Mouse (Mus musculus): ENCODE results near the gene Cttn. TPM values are rescaled to one million over a fixed set of nuclear protein-coding genes. Genes with fewer than 3 reads are reported as not detected.

Gene Cttn
- total and polyA plus RNA-seq, 3 experiments, result 0.55 TPM; not detected in 2

- Histone ChIP-seq H3K79me2 (replicated peaks; ENCODE audit: control insufficient read depth, extremely low read depth, insufficient read depth, poor library complexity, severe bottlenecking) (no peaks in the 10 kb centered on the region), H3K4me1 (ENCODE audit: control insufficient read depth in 1 of 2, insufficient read depth in 2 of 2) (no peaks in the 10 kb centered on the region), H3K27ac (ENCODE audit: insufficient read depth, low read depth) (no peak overlapping the region), H3K4me2 (ENCODE audit: insufficient read depth, low read depth, poor library complexity, severe bottlenecking) (no peak overlapping the region), H3K4me3 (replicated peaks in 1 of 3; ENCODE audit: low read depth in 2 of 3, low read length in 2 of 3, poor library complexity in 1 of 3) (no peak overlapping the region), H3K9ac (ENCODE audit: insufficient read depth, low read depth) (no peak overlapping the region), H3K27me3 (replicated peaks) (peaks cover 94% of the 10 kb centered on the region), H3K9me3 (replicated peaks; ENCODE audit: low read length) (no peaks in the 10 kb centered on the region), H3K36me3 (replicated peaks in 1 of 2; ENCODE audit: control insufficient read depth in 1 of 2, insufficient read depth in 1 of 2, low read length in 1 of 2) (no peaks in the 10 kb centered on the region)
- DNase-seq (ENCODE audit: extremely low read depth), result no peak
- in situ Hi-C loops (cut with MboI; ENCODE audit: low pct_ligation_motif_present, low pct_unique_long_range_greater_than_20kb, low sequenced_read_pairs) (no loop called here), dilution Hi-C loops (cut with MboI; ENCODE audit: extremely low pct_ligation_motif_present, extremely low pct_unique_long_range_greater_than_20kb, low sequenced_read_pairs) (no loop called here)
- no peak for TF ChIP-seq USF2 (conservative IDR thresholded peaks at IDR 0.05; ENCODE audit: low read depth, low read length)
- no peak for TF ChIP-seq ZMIZ1 (IDR thresholded peaks at IDR 0.05; ENCODE audit: low read depth, low read length)
- no peak for TF ChIP-seq JUND (conservative IDR thresholded peaks at IDR 0.05; ENCODE audit: low read depth, low read length)
- no peak for TF ChIP-seq BHLHE40 (IDR thresholded peaks at IDR 0.05; ENCODE audit: low read depth, low read length)
- no peak for TF ChIP-seq USF1 (IDR thresholded peaks at IDR 0.05; ENCODE audit: low read depth, low read length)
- TF ChIP-seq SMC3 (IDR thresholded peaks at IDR 0.05; ENCODE audit: low read depth, low read length), result no peak
- TF ChIP-seq SIN3A (IDR thresholded peaks at IDR 0.05; ENCODE audit: low read length), result no peak
- no peak for TF ChIP-seq TBP (conservative IDR thresholded peaks at IDR 0.05; ENCODE audit: low read depth, low read length)
Observed at GRCm38 (mm10) chr7:144411967-144412906, 58.6 kb downstream of the Cttn start.

DNA sequence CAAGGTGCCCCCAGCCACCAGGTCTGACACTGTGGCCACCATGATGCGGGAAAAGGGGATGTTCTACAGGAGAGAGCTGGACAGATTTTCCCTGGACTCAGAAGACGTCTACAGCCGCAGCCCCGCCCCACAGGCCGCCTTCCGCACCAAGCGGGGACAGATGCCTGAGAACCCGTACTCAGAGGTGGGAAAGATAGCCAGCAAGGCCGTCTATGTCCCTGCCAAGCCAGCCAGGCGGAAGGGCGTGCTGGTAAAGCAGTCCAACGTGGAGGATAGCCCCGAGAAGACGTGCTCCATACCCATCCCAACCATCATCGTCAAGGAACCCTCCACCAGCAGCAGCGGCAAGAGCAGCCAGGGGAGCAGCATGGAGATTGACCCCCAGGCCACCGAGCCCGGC is 61.1 kb downstream of the Cttn start:
- no peak overlapping the region for H3K27ac ChIP-seq (ENCODE audit: insufficient read depth, low read depth)
- no peaks in the 10 kb centered on the region for H3K4me1 ChIP-seq (ENCODE audit: control insufficient read depth in 1 of 2, insufficient read depth in 2 of 2)
- no peaks in the 10 kb centered on the region for H3K79me2 ChIP-seq (replicated peaks; ENCODE audit: control insufficient read depth, extremely low read depth, insufficient read depth, poor library complexity, severe bottlenecking)
- no peak overlapping the region for H3K4me3 ChIP-seq (replicated peaks in 1 of 3; ENCODE audit: low read depth in 2 of 3, low read length in 2 of 3, poor library complexity in 1 of 3)
- H3K9ac ChIP-seq (ENCODE audit: insufficient read depth, low read depth), result no peak overlapping the region
- dilution Hi-C loops (cut with MboI; ENCODE audit: extremely low pct_ligation_motif_present, extremely low pct_unique_long_range_greater_than_20kb, low sequenced_read_pairs) (no loop called here), in situ Hi-C loops (cut with MboI; ENCODE audit: low pct_ligation_motif_present, low pct_unique_long_range_greater_than_20kb, low sequenced_read_pairs) (no loop called here)
- H3K36me3 ChIP-seq (replicated peaks in 1 of 2; ENCODE audit: control insufficient read depth in 1 of 2, insufficient read depth in 1 of 2, low read length in 1 of 2), result no peaks in the 10 kb centered on the region
- DNase-seq (ENCODE audit: extremely low read depth), result no peak
- TF ChIP-seq CTCF (conservative IDR thresholded peaks at IDR 0.05 in 1 of 2, IDR thresholded peaks at IDR 0.05 in 1 of 2; ENCODE audit: low read depth in 2 of 2, low read length in 2 of 2), result no peak
- TF ChIP-seq MYC (IDR thresholded peaks at IDR 0.05; ENCODE audit: low read depth, low read length), result no peak
- TF ChIP-seq SIN3A (IDR thresholded peaks at IDR 0.05; ENCODE audit: low read length), result no peak
- no peak for TF ChIP-seq IRF4 (IDR thresholded peaks at IDR 0.05; ENCODE audit: low read depth, low read length)
- TF ChIP-seq HCFC1 (IDR thresholded peaks at IDR 0.05; ENCODE audit: low read depth, low read length), result no peak
- no peak for TF ChIP-seq ZMIZ1 (IDR thresholded peaks at IDR 0.05; ENCODE audit: low read depth, low read length)
- no peak for TF ChIP-seq TCF12 (IDR thresholded peaks at IDR 0.05; ENCODE audit: low read depth, low read length)
- TF ChIP-seq E2F4 (IDR thresholded peaks at IDR 0.05; ENCODE audit: insufficient replicate concordance, low read depth, low read length), result no peak
- no peak overlapping the region for H3K4me2 ChIP-seq (ENCODE audit: insufficient read depth, low read depth, poor library complexity, severe bottlenecking)
- H3K27me3 ChIP-seq (replicated peaks), result peaks cover 94% of the 10 kb centered on the region
- H3K9me3 ChIP-seq (replicated peaks; ENCODE audit: low read length), result no peaks in the 10 kb centered on the region

Measured in CH12.LX (cell line).